Mouse (Mus musculus) liver, embryonic 13.5 days (tissue): ENCODE results near the gene Dnal1. TPM values are rescaled to one million over a fixed set of nuclear protein-coding genes. Genes with fewer than 3 reads are reported as not detected.

Experiments
- ATAC-seq: fragments of 200-750 bp; cut with Nextera tagmentation; 2 replicates; pipeline ENCODE4 v1.8.0; 2017; ENCODE audit warnings: low read depth, mild to moderate bottlenecking, moderate number of reproducible peaks, moderate library complexity
- DNase-seq: peaks from one replicate; pipeline ENCODE4 v3.0.0; 2022
- H3K27ac ChIP-seq: fragments of 300-500 bp; sonication (generic); 2 replicates; pipeline ENCODE4 v1.5.1; 2015; ENCODE audit warnings: moderate library complexity, mild to moderate bottlenecking, inconsistent platforms
- H3K27me3 ChIP-seq: fragments of 300-500 bp; sonication (generic); 2 replicates; pipeline ENCODE4 v1.6.1; 2015; ENCODE audit warnings: mild to moderate bottlenecking, inconsistent platforms
- H3K36me3 ChIP-seq: fragments of 300-500 bp; sonication (generic); 2 replicates; pipeline ENCODE4 v1.6.1; 2015; ENCODE audit warnings: mild to moderate bottlenecking, inconsistent platforms
- H3K4me1 ChIP-seq: fragments of 300-500 bp; sonication (generic); replicated peaks from 2 replicates; pipeline ENCODE4 v1.6.1; 2015; ENCODE audit warnings: inconsistent platforms
- H3K4me2 ChIP-seq: fragments of 300-500 bp; sonication (generic); 2 replicates; pipeline ENCODE4 v1.6.1; 2015; ENCODE audit warnings: inconsistent platforms, mild to moderate bottlenecking, moderate library complexity
- H3K4me3 ChIP-seq: fragments of 300-500 bp; sonication (generic); replicated peaks from 2 replicates; pipeline ENCODE4 v1.5.1; 2015; ENCODE audit warnings: mild to moderate bottlenecking, inconsistent platforms
- H3K9ac ChIP-seq: fragments of 300-500 bp; sonication (generic); 2 replicates; pipeline ENCODE4 v1.6.1; 2015; ENCODE audit warnings: mild to moderate bottlenecking, inconsistent platforms
- H3K9me3 ChIP-seq: fragments of 300-500 bp; sonication (generic); replicated peaks from 2 replicates; pipeline ENCODE4 v1.6.1; 2016; ENCODE audit warnings: inconsistent platforms
- WGBS: fragments of 180-500 bp; shearing (Covaris S2); methylation state at CpG from one replicate; pipeline ENCODE4 v1.1.7; 2015; ENCODE audit not compliant: insufficient replicate concordance; 5-methylcytosine and 5-hydroxymethylcytosine counted together
- polyA plus RNA-seq: library from polyadenylated mRNA; unstranded; fragments of >200 nt; fragmentation: Nextera tagmentation; extraction: Ambion mirVana; gene quantifications from 2 replicates; pipeline ENCODE4 v1.2.1, GENCODE M21; 2015

Dnal1 gene
- polyA plus RNA-seq, 1 experiment from 2014 or later = 0.23 TPM

- WGBS = 71% methylated on average over 6 of the region's 6 CpGs
- Histone ChIP-seq H3K36me3 (no peaks in the 10 kb centered on the region), H3K27ac (no peak overlapping the region), H3K9me3 (no peaks in the 10 kb centered on the region), H3K4me2 (no peak overlapping the region), H3K27me3 (no peaks in the 10 kb centered on the region), H3K9ac (no peak overlapping the region), H3K4me3 (no peak overlapping the region), H3K4me1 (no peaks in the 10 kb centered on the region)
- ATAC-seq = no peak
- no peak for DNase-seq
These were observed 14.4 kb downstream of the Dnal1 start for GRCm38 (mm10) chr12:84128576-84128975.

GRCm38 (mm10) chr12:84129931-84130330 lies 15.8 kb downstream of the Dnal1 start:
- no peak overlapping the region for H3K4me3 ChIP-seq
- DNase-seq (no peak), ATAC-seq (no peak)
- 43% methylated on average over 8 of the region's 8 CpGs for WGBS
- no peaks in the 10 kb centered on the region for H3K27me3 ChIP-seq
- no peak overlapping the region for H3K27ac ChIP-seq
- no peak overlapping the region for H3K9ac ChIP-seq
- H3K36me3 ChIP-seq = no peaks in the 10 kb centered on the region
- no peaks in the 10 kb centered on the region for H3K4me1 ChIP-seq
- no peak overlapping the region for H3K4me2 ChIP-seq
- no peaks in the 10 kb centered on the region for H3K9me3 ChIP-seq

GRCm38 (mm10) chr12:84132265-84132664 lies 18.1 kb downstream of the Dnal1 start:
- no peaks in the 10 kb centered on the region for H3K27me3 ChIP-seq
- H3K4me2 ChIP-seq = no peak overlapping the region
- no peaks in the 10 kb centered on the region for H3K36me3 ChIP-seq
- no peak for DNase-seq
- H3K4me3 ChIP-seq = no peak overlapping the region
- no peak for ATAC-seq
- H3K4me1 ChIP-seq = no peaks in the 10 kb centered on the region
- H3K9me3 ChIP-seq = no peaks in the 10 kb centered on the region
- H3K9ac ChIP-seq = no peak overlapping the region
- WGBS = 51% methylated on average over 3 of the region's 3 CpGs
- H3K27ac ChIP-seq = no peak overlapping the region

- Histone ChIP-seq H3K27ac (no peak overlapping the region), H3K9ac (no peak overlapping the region), H3K27me3 (no peaks in the 10 kb centered on the region), H3K4me3 (no peak overlapping the region), H3K4me1 (no peaks in the 10 kb centered on the region), H3K36me3 (no peaks in the 10 kb centered on the region), H3K4me2 (no peak overlapping the region), H3K9me3 (no peaks in the 10 kb centered on the region)
- 84% methylated on average over 7 of the region's 7 CpGs for WGBS
- no peak for DNase-seq
- ATAC-seq = no peak
These were observed 23.0 kb downstream of the Dnal1 start for GRCm38 (mm10) chr12:84137131-84137530.

GRCm38 (mm10) chr12:84140135-84140534 lies 26.0 kb downstream of the Dnal1 start:
- no peak overlapping the region for H3K4me2 ChIP-seq
- DNase-seq (no peak), ATAC-seq (no peak)
- H3K9ac ChIP-seq = no peak overlapping the region
- H3K36me3 ChIP-seq = no peaks in the 10 kb centered on the region
- no peaks in the 10 kb centered on the region for H3K27me3 ChIP-seq
- H3K9me3 ChIP-seq = no peaks in the 10 kb centered on the region
- H3K4me1 ChIP-seq = no peaks in the 10 kb centered on the region
- H3K27ac ChIP-seq = no peak overlapping the region
- 67% methylated on average over 4 of the region's 4 CpGs for WGBS
- no peak overlapping the region for H3K4me3 ChIP-seq

- DNase-seq (no peak), ATAC-seq (no peak)
- Histone ChIP-seq H3K4me1 (no peaks in the 10 kb centered on the region), H3K36me3 (no peaks in the 10 kb centered on the region), H3K4me2 (no peak overlapping the region), H3K9ac (no peak overlapping the region), H3K4me3 (no peak overlapping the region), H3K9me3 (no peaks in the 10 kb centered on the region), H3K27ac (no peak overlapping the region), H3K27me3 (no peaks in the 10 kb centered on the region)
- WGBS = 72% methylated on average over 4 of the region's 4 CpGs
These were observed 27.1 kb downstream of the Dnal1 start for GRCm38 (mm10) chr12:84141271-84141670.

- ATAC-seq = no peak
- Histone ChIP-seq H3K27me3 (no peaks in the 10 kb centered on the region), H3K4me1 (peaks cover 11% of the 10 kb centered on the region), H3K9ac (no peak overlapping the region), H3K27ac (no peak overlapping the region), H3K36me3 (peaks cover 7% of the 10 kb centered on the region; the same call in 1 of the 2 replicates), H3K4me2 (no peak overlapping the region), H3K4me3 (no peak overlapping the region), H3K9me3 (no peaks in the 10 kb centered on the region)
- no peak for DNase-seq
- 76% methylated on average over 14 of the region's 14 CpGs for WGBS
These were observed 28.3 kb downstream of the Dnal1 start for GRCm38 (mm10) chr12:84142281-84143050.

- DNase-seq (peak; percentile 77), ATAC-seq (peak; percentile 64)
- peak within 1 kb of the TSS; percentile 67 for H3K4me3 ChIP-seq
- H3K9ac ChIP-seq = peak within 1 kb of the TSS; percentile 75
- H3K4me1 ChIP-seq = peaks cover 65% of the 10 kb centered on the region
- H3K9me3 ChIP-seq = no peaks in the 10 kb centered on the region
- H3K27me3 ChIP-seq = no peaks in the 10 kb centered on the region
- whole genome bisulfite sequencing = 3% methylated on average over 49 of the region's 50 CpGs
- H3K36me3 ChIP-seq = peaks cover 37% of the 10 kb centered on the region
- H3K27ac ChIP-seq = peak within 1 kb of the TSS; percentile 96
- peak within 1 kb of the TSS; percentile 95 for H3K4me2 ChIP-seq
These were observed 33.9 kb downstream of the Dnal1 start, which contains the start of gene Pnma1 for GRCm38 (mm10) chr12:84147954-84148621. Pnma1 (minus strand) TSS chr12:84148489.

GRCm38 (mm10) chr12:84148622-84149012 lies 34.5 kb downstream of the Dnal1 start:
- peak overlapping the region; percentile 75 for H3K9ac ChIP-seq

GRCm38 (mm10) chr12:84149971-84150370 lies 35.8 kb downstream of the Dnal1 start:
- no peak for DNase-seq
- ATAC-seq = no peak
- H3K9ac ChIP-seq = peak overlapping the region; percentile 76
- no peaks in the 10 kb centered on the region for H3K27me3 ChIP-seq
- peak overlapping the region; percentile 65 for H3K4me2 ChIP-seq
- peak overlapping the region; percentile 96 for H3K27ac ChIP-seq
- no peaks in the 10 kb centered on the region for H3K9me3 ChIP-seq
- H3K4me1 ChIP-seq = peaks cover 80% of the 10 kb centered on the region
- no peak overlapping the region for H3K4me3 ChIP-seq
- WGBS = 94% methylated on average over 15 of the region's 15 CpGs
- peaks cover 56% of the 10 kb centered on the region for H3K36me3 ChIP-seq

More at GRCm38 (mm10) chr12:84148622-84149012, 34.5 kb downstream of the Dnal1 start:
- H3K4me1 ChIP-seq = peaks cover 70% of the 10 kb centered on the region
- H3K36me3 ChIP-seq = peaks cover 43% of the 10 kb centered on the region
- H3K9me3 ChIP-seq = no peaks in the 10 kb centered on the region
- 27% methylated on average over 10 of the region's 10 CpGs for WGBS
- H3K4me2 ChIP-seq = peak overlapping the region; percentile 95
- H3K27ac ChIP-seq = peak overlapping the region; percentile 61
- no peak for ATAC-seq
- H3K4me3 ChIP-seq = peak overlapping the region; percentile 67
- H3K27me3 ChIP-seq = no peaks in the 10 kb centered on the region
- DNase-seq = no peak

GRCm38 (mm10) chr12:84150976-84151375 lies 36.8 kb downstream of the Dnal1 start:
- 7% methylated on average over 6 of the region's 6 CpGs for WGBS
- H3K27me3 ChIP-seq = no peaks in the 10 kb centered on the region
- H3K9me3 ChIP-seq = no peaks in the 10 kb centered on the region
- peaks cover 66% of the 10 kb centered on the region for H3K36me3 ChIP-seq
- peak; percentile 82 for DNase-seq
- peak overlapping the region; percentile 76 for H3K9ac ChIP-seq
- H3K4me2 ChIP-seq = peak overlapping the region; percentile 65
- peak; percentile 88 for ATAC-seq
- H3K27ac ChIP-seq = peak overlapping the region; percentile 96
- peaks cover 86% of the 10 kb centered on the region for H3K4me1 ChIP-seq
- peak overlapping the region; percentile 62 for H3K4me3 ChIP-seq
